Mouse (Mus musculus) liver, postnatal 0 days (tissue): ENCODE measurements around the gene Tacc2. TPM values are rescaled to one million over a fixed set of nuclear protein-coding genes. Genes with fewer than 3 reads are reported as not detected.

Experiments used
- ATAC-seq: fragments of 200-750 bp; cut with Nextera tagmentation; 2 replicates; pipeline ENCODE4 v1.8.0; 2017; ENCODE audit warnings: mild to moderate bottlenecking, moderate library complexity
- DNase-seq: peaks from one replicate; pipeline ENCODE4 v3.0.0-alpha.2; 2016
- H3K27ac ChIP-seq: fragments of 300-500 bp; sonication (generic); 2 replicates; pipeline ENCODE4 v1.5.1; 2014; ENCODE audit warnings: antibody characterized with exemption, moderate library complexity, mild to moderate bottlenecking, low read depth
- H3K27me3 ChIP-seq: fragments of 300-500 bp; sonication (generic); 2 replicates; pipeline ENCODE4 v1.6.1; 2014; ENCODE audit warnings: low read length, control low read depth, mixed read lengths; ENCODE audit not compliant: insufficient read depth
- H3K36me3 ChIP-seq: fragments of 300-500 bp; sonication (generic); replicated peaks from 2 replicates; pipeline ENCODE4 v1.6.1; 2014; ENCODE audit warnings: mild to moderate bottlenecking, control low read depth, low read length, moderate library complexity, mixed read lengths; ENCODE audit not compliant: insufficient read depth
- H3K4me1 ChIP-seq: fragments of 300-500 bp; sonication (generic); 2 replicates; pipeline ENCODE4 v1.6.1; 2014; ENCODE audit warnings: antibody characterized with exemption, mild to moderate bottlenecking, control low read depth; ENCODE audit not compliant: insufficient read depth
- H3K4me2 ChIP-seq: fragments of 300-500 bp; sonication (generic); 2 replicates; pipeline ENCODE4 v1.6.1; 2014; ENCODE audit warnings: low read depth, mild to moderate bottlenecking, low read length, moderate library complexity, mixed read lengths
- H3K4me3 ChIP-seq: fragments of 300-500 bp; sonication (generic); 2 replicates; pipeline ENCODE4 v1.5.1; 2014; ENCODE audit warnings: low read depth, low read length
- H3K9ac ChIP-seq: fragments of 300-500 bp; sonication (generic); replicated peaks from 2 replicates; pipeline ENCODE4 v1.6.1; 2014; ENCODE audit warnings: mild to moderate bottlenecking, moderate library complexity
- H3K9me3 ChIP-seq: fragments of 300-500 bp; sonication (generic); 2 replicates; pipeline ENCODE4 v1.6.1; 2016; ENCODE audit warnings: mild to moderate bottlenecking, control low read depth, low read length, mixed read lengths
- CTCF ChIP-seq: sonication (generic); IDR thresholded peaks from 2 replicates; pipeline ENCODE4 v1.5.1; 2016; ENCODE audit warnings: antibody characterized with exemption, low read depth
- EP300 ChIP-seq: IDR thresholded peaks from 2 replicates; pipeline ENCODE4 v1.6.1; 2016; ENCODE audit warnings: antibody characterized with exemption, low read depth, mild to moderate bottlenecking
- WGBS: fragments of 180-500 bp; shearing (Covaris S2); extraction: QIAGEN DNeasy Blood & Tissue Kit; methylation state at CpG from one replicate; pipeline ENCODE4 v1.1.7; 2014; ENCODE audit not compliant: insufficient replicate concordance; 5-methylcytosine and 5-hydroxymethylcytosine counted together
- polyA plus RNA-seq: library from polyadenylated mRNA; unstranded; fragments of >200 nt; fragmentation: Nextera tagmentation; extraction: Ambion mirVana; gene quantifications from 2 replicates; pipeline ENCODE4 v1.2.1, GENCODE M21; 2015

Gene Tacc2
- polyA plus RNA-seq, 1 experiment from 2014 or later: 3.5 TPM

DNA sequence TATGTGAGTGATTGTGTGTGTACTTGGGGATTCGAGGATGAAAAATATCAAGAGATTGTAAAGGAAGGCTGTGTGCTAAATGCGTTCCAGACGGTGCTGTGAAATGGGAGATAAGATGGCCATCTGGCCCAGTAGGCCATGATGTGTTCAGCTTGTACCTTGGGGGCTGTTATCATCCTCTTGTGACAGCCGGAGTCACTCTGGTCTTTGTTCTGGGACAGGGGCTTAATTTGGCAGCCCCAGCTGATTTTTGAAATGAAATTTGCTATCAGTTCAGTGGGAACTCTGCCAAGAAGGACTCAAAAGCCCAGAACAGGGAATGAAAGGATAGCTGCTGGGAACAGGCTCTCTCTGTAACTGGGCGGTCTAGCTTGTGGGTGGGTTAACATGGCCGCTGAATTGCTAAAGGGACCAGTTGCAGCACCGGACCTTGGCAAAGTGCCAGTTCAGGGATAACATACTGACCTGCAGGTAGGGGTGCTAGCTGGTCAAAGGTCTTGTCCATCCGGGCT is 92.2 kb downstream of the Tacc2 start:
- WGBS: 44% methylated on average over 8 of the region's 8 CpGs
- TF ChIP-seq CTCF (no peak), EP300 (0 out of 2 replicates have a peak, but pooled peaks have one; percentile 12)
- DNase-seq (peak; percentile 83), ATAC-seq (peak; percentile 90)
- Histone ChIP-seq H3K27me3 (no peaks in the 10 kb centered on the region), H3K9me3 (no peaks in the 10 kb centered on the region), H3K4me1 (peaks cover 17% of the 10 kb centered on the region), H3K9ac (no peak overlapping the region), H3K4me3 (no peak overlapping the region), H3K36me3 (no peaks in the 10 kb centered on the region), H3K27ac (peak overlapping the region; percentile 63), H3K4me2 (no peak overlapping the region)

DNA sequence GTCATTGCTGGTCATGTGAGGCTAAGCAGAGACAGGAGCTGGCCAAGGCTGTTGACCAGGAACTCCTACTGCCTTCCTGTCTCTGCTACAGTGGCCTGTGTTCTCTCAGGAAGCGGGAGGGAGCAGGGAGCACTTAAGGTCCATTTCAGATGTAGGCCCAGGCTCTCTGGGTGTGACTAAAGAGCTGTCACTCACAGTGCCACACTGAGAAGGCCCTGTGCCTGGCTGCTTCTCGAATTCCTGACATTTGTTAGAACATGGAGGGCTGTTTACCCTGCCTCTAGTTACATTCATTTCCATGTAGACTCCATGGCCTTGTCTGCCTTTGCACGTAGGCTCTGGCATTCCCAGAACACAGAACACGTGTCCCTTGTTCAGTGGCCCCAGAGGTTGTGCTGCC is 93.1 kb downstream of the Tacc2 start:
- no peaks in the 10 kb centered on the region for H3K9me3 ChIP-seq

DNA sequence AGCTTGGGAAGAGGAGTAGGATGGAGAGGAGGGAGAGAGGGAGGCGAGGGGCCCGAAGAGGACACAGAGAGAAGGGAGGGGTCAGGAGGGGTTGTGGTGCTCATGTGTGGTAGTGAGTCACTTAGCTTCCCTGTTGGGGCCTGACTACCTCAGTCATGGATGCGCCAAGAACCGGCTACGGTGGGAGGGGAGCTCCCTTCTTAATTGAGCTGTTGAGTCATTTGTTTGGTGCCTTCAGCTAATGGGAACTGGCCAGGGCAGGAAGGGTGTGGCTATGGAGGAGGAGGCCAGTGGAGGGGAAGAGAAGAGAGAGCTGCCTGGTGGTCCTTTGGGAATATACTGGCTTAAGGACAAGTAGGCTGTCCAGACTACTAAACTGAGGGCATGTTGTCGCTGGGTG is 94.1 kb downstream of the Tacc2 start:
- 61% methylated on average over 6 of the region's 6 CpGs for WGBS
- no peak overlapping the region for H3K9ac ChIP-seq
- peaks cover 17% of the 10 kb centered on the region for H3K4me1 ChIP-seq
- no peaks in the 10 kb centered on the region for H3K9me3 ChIP-seq
- DNase-seq: no peak
- no peak for ATAC-seq
- H3K36me3 ChIP-seq: 0 out of 2 replicates have a peak, but pooled peaks cover 4% of the 10 kb centered on the region
- H3K4me2 ChIP-seq: no peak overlapping the region
- no peak overlapping the region for H3K27ac ChIP-seq
- H3K27me3 ChIP-seq: no peaks in the 10 kb centered on the region
- H3K4me3 ChIP-seq: no peak overlapping the region
- TF ChIP-seq EP300 (no peak), CTCF (no peak)

More for the DNA sequence above, 93.1 kb downstream of the Tacc2 start:
- TF ChIP-seq EP300 (no peak), CTCF (no peak)
- ATAC-seq (no peak), DNase-seq (no peak)
- H3K27me3 ChIP-seq: no peaks in the 10 kb centered on the region
- H3K4me1 ChIP-seq: peaks cover 17% of the 10 kb centered on the region
- no peak overlapping the region for H3K4me2 ChIP-seq
- no peak overlapping the region for H3K9ac ChIP-seq
- H3K36me3 ChIP-seq: 0 out of 2 replicates have a peak, but pooled peaks cover 1% of the 10 kb centered on the region
- peak overlapping the region; percentile 30; the same call in 1 of the 2 replicates for H3K27ac ChIP-seq
- no peak overlapping the region for H3K4me3 ChIP-seq
- 62% methylated on average over 4 of the region's 4 CpGs for WGBS

DNA sequence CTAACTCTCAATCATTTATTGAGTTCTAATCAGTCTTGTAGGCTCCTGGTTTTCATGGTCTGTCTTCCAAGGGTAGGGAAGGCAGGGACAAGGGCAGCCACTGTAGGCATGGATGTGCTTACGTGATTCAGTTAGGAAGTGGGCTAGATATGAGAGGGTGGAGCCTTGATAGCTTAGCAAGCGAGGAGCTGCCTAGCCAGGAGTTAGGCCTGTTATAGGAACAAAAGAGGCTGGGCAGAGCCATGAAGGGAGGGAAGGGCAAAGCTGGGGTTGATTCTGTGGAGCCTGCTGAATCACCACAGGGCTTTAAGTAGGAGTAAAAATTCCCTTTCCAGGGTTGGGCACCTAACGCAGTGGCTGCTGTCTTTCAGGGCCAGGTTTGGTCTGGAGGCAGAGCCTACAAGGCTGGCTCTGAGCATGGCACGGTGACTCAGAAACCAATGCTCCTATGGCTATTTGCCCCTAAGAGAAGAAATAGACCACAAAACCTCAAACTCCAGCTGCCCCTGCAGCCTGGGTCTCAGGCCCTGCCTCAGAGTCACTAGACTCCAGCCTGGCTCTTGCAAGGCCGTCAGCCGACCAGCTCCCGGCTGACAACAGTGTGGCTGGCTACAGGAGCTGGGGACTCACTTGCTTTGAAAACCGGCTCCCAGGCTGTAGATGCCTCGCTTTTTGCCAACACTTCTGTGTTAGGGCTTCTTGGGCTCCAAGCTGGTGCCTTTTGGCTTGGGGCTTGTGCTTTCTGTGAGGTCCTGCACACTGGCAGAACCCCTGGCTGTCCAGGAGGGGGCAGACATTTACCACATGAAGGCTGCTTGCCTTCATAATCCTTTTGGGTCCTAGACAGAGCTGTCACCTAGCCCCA is 96.2 kb downstream of the Tacc2 start:
- 63% methylated on average over 9 of the region's 9 CpGs for WGBS
- H3K4me3 ChIP-seq: no peak overlapping the region
- H3K27ac ChIP-seq: no peak overlapping the region
- DNase-seq (peak; percentile 44), ATAC-seq (peak; percentile 40; the same call in 1 of the 2 replicates)
- peaks cover 17% of the 10 kb centered on the region for H3K4me1 ChIP-seq
- H3K4me2 ChIP-seq: no peak overlapping the region
- H3K27me3 ChIP-seq: no peaks in the 10 kb centered on the region
- TF ChIP-seq CTCF (peak; percentile 78), EP300 (no peak)
- no peak overlapping the region for H3K9ac ChIP-seq
- 0 out of 2 replicates have a peak, but pooled peaks cover 6% of the 10 kb centered on the region for H3K36me3 ChIP-seq
- H3K9me3 ChIP-seq: no peaks in the 10 kb centered on the region

DNA sequence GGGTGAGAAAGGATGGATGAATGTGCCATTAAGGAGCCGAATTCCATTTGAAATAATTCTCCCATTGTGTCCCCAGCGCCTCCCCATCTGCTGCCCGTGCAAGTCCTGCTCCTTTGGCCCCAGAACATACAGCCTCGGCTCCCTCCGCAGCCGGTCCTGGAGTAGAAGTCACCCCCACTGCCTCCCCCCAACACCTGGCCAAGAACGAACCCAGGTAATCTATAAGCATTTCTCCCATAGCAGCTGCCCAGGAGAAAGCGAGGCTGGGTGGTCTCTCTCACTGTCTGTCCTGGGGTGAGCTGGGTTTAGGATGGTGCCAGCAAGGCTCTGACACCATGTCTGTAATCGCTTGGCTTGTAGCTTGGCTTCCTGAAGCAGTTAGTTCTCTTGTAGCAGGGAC is 97.3 kb downstream of the Tacc2 start:
- Histone ChIP-seq H3K9ac (no peak overlapping the region), H3K4me1 (peaks cover 7% of the 10 kb centered on the region), H3K36me3 (0 out of 2 replicates have a peak, but pooled peaks cover 6% of the 10 kb centered on the region), H3K9me3 (no peaks in the 10 kb centered on the region), H3K4me3 (no peak overlapping the region), H3K4me2 (no peak overlapping the region), H3K27ac (no peak overlapping the region), H3K27me3 (no peaks in the 10 kb centered on the region)
- ATAC-seq (no peak), DNase-seq (no peak)
- TF ChIP-seq EP300 (no peak), CTCF (no peak)
- 88% methylated on average over 9 of the region's 9 CpGs for WGBS

DNA sequence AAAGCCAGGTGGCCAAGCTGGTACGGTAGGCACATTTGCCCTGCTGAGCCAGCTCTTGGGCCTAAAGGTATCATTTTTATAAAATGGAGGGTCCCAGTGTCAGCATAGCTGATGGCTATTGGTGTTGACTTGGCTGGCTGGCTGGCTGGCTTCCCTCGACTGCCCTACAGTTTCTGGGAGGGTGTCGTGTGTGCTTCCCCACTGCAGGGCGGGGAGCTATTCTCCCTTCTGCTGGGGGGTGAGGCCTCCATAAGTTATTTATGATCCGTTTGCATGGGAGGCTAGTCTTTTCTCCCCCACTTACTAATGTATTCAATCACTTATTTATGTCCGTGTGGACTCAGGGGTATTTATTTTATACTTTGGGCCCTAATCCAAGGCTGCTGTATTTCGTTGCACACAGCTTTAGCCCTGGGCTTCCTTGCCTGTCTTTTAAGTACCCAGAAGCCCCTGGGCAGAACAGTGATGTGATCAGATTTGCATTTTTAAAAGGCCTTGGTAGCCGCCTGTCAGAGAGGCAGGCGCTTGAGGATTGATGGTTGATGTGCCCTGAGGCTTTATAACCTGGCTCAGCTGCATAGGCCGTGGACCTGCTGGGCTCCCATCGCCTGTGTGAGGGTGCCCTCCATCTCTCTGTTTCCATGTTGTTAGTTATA is 99.8 kb downstream of the Tacc2 start:
- WGBS: 81% methylated on average over 11 of the region's 11 CpGs
- Histone ChIP-seq H3K9ac (no peak overlapping the region), H3K4me1 (no peaks in the 10 kb centered on the region), H3K4me3 (no peak overlapping the region), H3K27me3 (no peaks in the 10 kb centered on the region), H3K27ac (no peak overlapping the region), H3K36me3 (0 out of 2 replicates have a peak, but pooled peaks cover 6% of the 10 kb centered on the region), H3K9me3 (no peaks in the 10 kb centered on the region), H3K4me2 (no peak overlapping the region)
- ATAC-seq: no peak
- no peak for DNase-seq
- TF ChIP-seq CTCF (no peak), EP300 (no peak)
